Mouse (Mus musculus) CH12.LX (cell line): ENCODE data around the gene Pkm. TPM values are rescaled to one million over a fixed set of nuclear protein-coding genes. Genes with fewer than 3 reads are reported as not detected.

Source experiments
- DNase-seq: peaks from one replicate; pipeline ENCODE4 v3.0.0-alpha.2; 2013; ENCODE audit errors: extremely low read depth
- H3K27ac ChIP-seq: 2 replicates; pipeline ENCODE4 v1.5.1; 2012; ENCODE audit warnings: low read depth, mild to moderate bottlenecking, control low read depth, moderate library complexity; ENCODE audit not compliant: insufficient read depth
- H3K27me3 ChIP-seq: replicated peaks from 2 replicates; pipeline ENCODE3; 2012; ENCODE audit warnings: inconsistent platforms
- H3K36me3 ChIP-seq, 2 experiments: replicated peaks in 1 of 2; 2 replicates each; pipeline versions ENCODE3 to v1.6.1; 2012; ENCODE audit warnings: inconsistent platforms in 1 of 2, low read length in 1 of 2, mild to moderate bottlenecking in 1 of 2, mixed read lengths in 1 of 2, moderate library complexity in 1 of 2; ENCODE audit not compliant: control insufficient read depth in 1 of 2, insufficient read depth in 1 of 2
- H3K4me1 ChIP-seq, 2 experiments: 2 replicates each; pipeline ENCODE4 v1.6.1; 2012; ENCODE audit warnings: inconsistent platforms in 1 of 2, moderate library complexity in 1 of 2; ENCODE audit not compliant: insufficient read depth in 2 of 2, control insufficient read depth in 1 of 2
- H3K4me2 ChIP-seq: 2 replicates; pipeline ENCODE4 v1.6.1; 2012; ENCODE audit warnings: low read depth, mild to moderate bottlenecking, control low read depth; ENCODE audit not compliant: poor library complexity, insufficient read depth, severe bottlenecking
- H3K4me3 ChIP-seq, 3 experiments: fragments of 150-350 bp in 1 of 3; sonication (generic) in 1 of 3; replicated peaks in 1 of 3; 2 replicates each; pipeline versions ENCODE3 to v1.5.1; 2011 to 2012; ENCODE audit warnings: low read depth in 2 of 3, low read length in 2 of 3, mild to moderate bottlenecking in 2 of 3, moderate library complexity in 2 of 3, control low read depth in 1 of 3, improper control_type of control experiment in 1 of 3, inconsistent platforms in 1 of 3, mixed read lengths in 1 of 3; ENCODE audit not compliant: poor library complexity in 1 of 3
- H3K79me2 ChIP-seq: replicated peaks from 2 replicates; pipeline ENCODE4 v1.6.1; 2012; ENCODE audit warnings: mild to moderate bottlenecking, moderate library complexity; ENCODE audit not compliant: control insufficient read depth, poor library complexity, insufficient read depth, severe bottlenecking; ENCODE audit errors: extremely low read depth
- H3K9ac ChIP-seq: 2 replicates; pipeline ENCODE4 v1.6.1; 2012; ENCODE audit warnings: low read depth, mild to moderate bottlenecking, control low read depth, moderate library complexity; ENCODE audit not compliant: insufficient read depth
- H3K9me3 ChIP-seq: replicated peaks from 2 replicates; pipeline ENCODE3; 2012; ENCODE audit warnings: low read length, inconsistent platforms, mixed read lengths
- CHD1 ChIP-seq: IDR thresholded peaks from 2 replicates; pipeline ENCODE4 v1.6.1; 2012; ENCODE audit warnings: low read depth, low read length, improper control_type of control experiment, inconsistent platforms
- CHD2 ChIP-seq: IDR thresholded peaks from 2 replicates; pipeline ENCODE4 v1.6.1; 2011; ENCODE audit warnings: low read length, improper control_type of control experiment
- ELF1 ChIP-seq: IDR thresholded peaks from 2 replicates; pipeline ENCODE4 v1.6.1; 2014; ENCODE audit warnings: low read depth, mild to moderate bottlenecking, inconsistent platforms, low read length, improper control_type of control experiment
- ETS1 ChIP-seq: conservative IDR thresholded peaks from 2 replicates; pipeline ENCODE4 v1.6.1; 2012; ENCODE audit warnings: low read depth, mild to moderate bottlenecking, inconsistent platforms, low read length, improper control_type of control experiment, moderate library complexity
- HCFC1 ChIP-seq: IDR thresholded peaks from 2 replicates; pipeline ENCODE4 v1.6.1; 2012; ENCODE audit warnings: low read depth, mild to moderate bottlenecking, inconsistent platforms, low read length, improper control_type of control experiment
- JUN ChIP-seq: IDR thresholded peaks from 2 replicates; pipeline ENCODE4 v1.6.1; 2011; ENCODE audit warnings: low read depth, mild to moderate bottlenecking, low read length, improper control_type of control experiment, moderate library complexity; ENCODE audit not compliant: insufficient read depth
- JUND ChIP-seq: conservative IDR thresholded peaks from 2 replicates; pipeline ENCODE4 v1.6.1; 2011; ENCODE audit warnings: low read depth, low read length, improper control_type of control experiment
- KAT2A ChIP-seq: IDR thresholded peaks from 2 replicates; pipeline ENCODE4 v1.6.1; 2012; ENCODE audit warnings: low read length, improper control_type of control experiment, inconsistent platforms; ENCODE audit not compliant: insufficient replicate concordance
- MAFK ChIP-seq: IDR thresholded peaks from 2 replicates; pipeline ENCODE4 v1.6.1; 2011; ENCODE audit warnings: low read length, improper control_type of control experiment; ENCODE audit not compliant: insufficient replicate concordance
- MAX ChIP-seq: IDR thresholded peaks from 2 replicates; pipeline ENCODE4 v1.6.1; 2011; ENCODE audit warnings: low read length, improper control_type of control experiment
- MXI1 ChIP-seq: IDR thresholded peaks from 2 replicates; pipeline ENCODE4 v1.6.1; 2011; ENCODE audit warnings: mild to moderate bottlenecking, low read depth, low read length, improper control_type of control experiment
- NELFE ChIP-seq: IDR thresholded peaks from 2 replicates; pipeline ENCODE4 v1.6.1; 2011; ENCODE audit warnings: low read depth, low read length, improper control_type of control experiment
- NRF1 ChIP-seq: IDR thresholded peaks from 2 replicates; pipeline ENCODE4 v1.6.1; 2014; ENCODE audit warnings: low read depth, mild to moderate bottlenecking, inconsistent platforms, low read length, improper control_type of control experiment, moderate library complexity
- PAX5 ChIP-seq: IDR thresholded peaks from 2 replicates; pipeline ENCODE4 v1.6.1; 2012; ENCODE audit warnings: low read length, inconsistent platforms, mixed read lengths
- POLR2A ChIP-seq: IDR thresholded peaks from 2 replicates; pipeline ENCODE4 v1.6.1; 2011; ENCODE audit warnings: low read depth, mild to moderate bottlenecking, improper control_type of control experiment, low read length
- SMC3 ChIP-seq: IDR thresholded peaks from 2 replicates; pipeline ENCODE4 v1.6.1; 2011; ENCODE audit warnings: low read depth, low read length, improper control_type of control experiment
- TBP ChIP-seq: conservative IDR thresholded peaks from 2 replicates; pipeline ENCODE4 v1.6.1; 2011; ENCODE audit warnings: low read depth, low read length, improper control_type of control experiment
- USF1 ChIP-seq: IDR thresholded peaks from 2 replicates; pipeline ENCODE4 v1.6.1; 2014; ENCODE audit warnings: low read depth, mild to moderate bottlenecking, inconsistent platforms, low read length, improper control_type of control experiment
- USF2 ChIP-seq: conservative IDR thresholded peaks from 2 replicates; pipeline ENCODE4 v1.6.1; 2011; ENCODE audit warnings: low read depth, low read length, improper control_type of control experiment
- ZKSCAN1 ChIP-seq: IDR thresholded peaks from 2 replicates; pipeline ENCODE4 v1.6.1; 2012; ENCODE audit warnings: low read depth, inconsistent platforms, low read length, improper control_type of control experiment, borderline replicate concordance
- ZMIZ1 ChIP-seq: IDR thresholded peaks from 2 replicates; pipeline ENCODE4 v1.6.1; 2012; ENCODE audit warnings: low read depth, mild to moderate bottlenecking, inconsistent platforms, low read length, improper control_type of control experiment
- ZNF384 ChIP-seq: IDR thresholded peaks from 2 replicates; pipeline ENCODE4 v1.6.1; 2012; ENCODE audit warnings: low read depth, low read length, improper control_type of control experiment, inconsistent platforms
- dilution Hi-C: fragments of 300-500 bp; cut with MboI; formaldehyde crosslinking; loops from 2 replicates; pipeline ENCODE4 v1.14.3; 2020; ENCODE audit warnings: low sequenced_read_pairs; ENCODE audit not compliant: extremely low pct_unique_long_range_greater_than_20kb, extremely low pct_ligation_motif_present
- in situ Hi-C: fragments of 300-500 bp; cut with MboI; formaldehyde crosslinking; loops from 3 replicates; pipeline ENCODE4 v1.14.3; 2019; ENCODE audit warnings: low sequenced_read_pairs, low pct_ligation_motif_present, low pct_unique_long_range_greater_than_20kb, mixed read lengths
- polyA plus RNA-seq: library from polyadenylated mRNA; unstranded; fragments of >175 nt; gene quantifications from 2 replicates; pipeline ENCODE4 v1.2.1, GENCODE M21; 2012; ENCODE audit warnings: low read depth; ENCODE audit not compliant: insufficient read length
- total RNA-seq, 2 experiments: library from RNA; depleted of rRNA; stranded (reverse); fragments of 300-350 nt in 1 of 2; fragments of >200 nt in 1 of 2; gene quantifications; 2 replicates each; pipeline ENCODE4 v1.2.3; 2012 to 2014

Gene Pkm
- total and polyA plus RNA-seq, 3 experiments, result 1,827 to 2,828 (median 2,304) TPM

- dilution Hi-C loops, result no loop called here
- Histone ChIP-seq H3K4me1 (no peaks in the 10 kb centered on the region), H3K79me2 (no peaks in the 10 kb centered on the region), H3K9me3 (no peaks in the 10 kb centered on the region), H3K36me3 (no peaks in the 10 kb centered on the region), H3K27me3 (peaks cover 2% of the 10 kb centered on the region), H3K4me3 (no peak overlapping the region), H3K27ac (no peak overlapping the region), H3K9ac (no peak overlapping the region), H3K4me2 (no peak overlapping the region)
- TF ChIP-seq ZKSCAN1, result no peak
- no peak for TF ChIP-seq CHD1
- no peak for TF ChIP-seq MAFK
- no peak for TF ChIP-seq TBP
- TF ChIP-seq JUND, result no peak
- no peak for TF ChIP-seq NELFE
- no peak for TF ChIP-seq PAX5
- no peak for TF ChIP-seq KAT2A
- no peak for TF ChIP-seq JUN
- no peak for TF ChIP-seq CHD2
- no peak for TF ChIP-seq USF2
- no peak for TF ChIP-seq ETS1
- no peak for TF ChIP-seq POLR2A
- no peak for TF ChIP-seq ZMIZ1
- no peak for TF ChIP-seq MXI1
- no peak for TF ChIP-seq MAX
- TF ChIP-seq SMC3, result no peak
- in situ Hi-C loops, result no loop called here
- no peak for DNase-seq
Measured at GRCm38 (mm10) chr9:59691635-59692094, 35.5 kb downstream of the Pkm start.

- H3K9me3 ChIP-seq, result no peaks in the 10 kb centered on the region
- H3K79me2 ChIP-seq, result no peaks in the 10 kb centered on the region
- TF ChIP-seq ELF1, result no peak
- TF ChIP-seq NRF1, result no peak
- TF ChIP-seq PAX5, result no peak
- TF ChIP-seq ZNF384, result no peak
- TF ChIP-seq HCFC1, result no peak
- no peak for TF ChIP-seq MAFK
- TF ChIP-seq USF1, result no peak
- H3K36me3 ChIP-seq, result no peaks in the 10 kb centered on the region
- H3K27me3 ChIP-seq, result peaks cover 5% of the 10 kb centered on the region
- H3K4me1 ChIP-seq, result no peaks in the 10 kb centered on the region
- no peak overlapping the region for H3K9ac ChIP-seq
- DNase-seq, result no peak
- in situ Hi-C loops, result no loop called here
- H3K27ac ChIP-seq, result no peak overlapping the region
- no peak overlapping the region for H3K4me2 ChIP-seq
- dilution Hi-C loops, result no loop called here
- no peak overlapping the region for H3K4me3 ChIP-seq
Measured at GRCm38 (mm10) chr9:59692145-59692544, 36.0 kb downstream of the Pkm start.
